Mouse (Mus musculus) stomach, postnatal 0 days (tissue): ENCODE measurements around the gene Gng8. TPM values are rescaled to one million over a fixed set of nuclear protein-coding genes. Genes with fewer than 3 reads are reported as not detected.

ENCODE experiments used
- ATAC-seq: fragments of 200-750 bp; cut with Nextera tagmentation; 2 replicates; pipeline ENCODE4 v1.8.0; 2017; ENCODE audit not compliant: low FRiP score, low TSS enrichment
- DNase-seq: peaks from one replicate; pipeline ENCODE4 v3.0.0-alpha.2; 2016; ENCODE audit warnings: low spot score
- H3K27ac ChIP-seq: fragments of 300-500 bp; sonication (generic); replicated peaks from 2 replicates; pipeline ENCODE4 v1.5.1; 2014; ENCODE audit warnings: mild to moderate bottlenecking, control low read depth
- H3K27me3 ChIP-seq: fragments of 300-500 bp; sonication (generic); 2 replicates; pipeline ENCODE4 v1.6.1; 2014; ENCODE audit warnings: low read length; ENCODE audit not compliant: control insufficient read depth, insufficient read depth
- H3K36me3 ChIP-seq: fragments of 300-500 bp; sonication (generic); 2 replicates; pipeline ENCODE4 v1.6.1; 2014; ENCODE audit warnings: low read length, mixed read lengths; ENCODE audit not compliant: control insufficient read depth, insufficient read depth
- H3K4me1 ChIP-seq: fragments of 300-500 bp; sonication (generic); replicated peaks from 2 replicates; pipeline ENCODE4 v1.6.1; 2014; ENCODE audit warnings: antibody characterized with exemption; ENCODE audit not compliant: control insufficient read depth, insufficient read depth
- H3K4me2 ChIP-seq: fragments of 300-500 bp; sonication (generic); replicated peaks from 2 replicates; pipeline ENCODE4 v1.6.1; 2014; ENCODE audit warnings: low read depth, mild to moderate bottlenecking, control low read depth, moderate library complexity
- H3K4me3 ChIP-seq: fragments of 300-500 bp; sonication (generic); 2 replicates; pipeline ENCODE4 v1.5.1; 2014; ENCODE audit warnings: low read depth, low read length, control low read depth
- H3K9ac ChIP-seq: fragments of 300-500 bp; sonication (generic); 2 replicates; pipeline ENCODE4 v1.6.1; 2014; ENCODE audit warnings: mild to moderate bottlenecking, low read length, control low read depth, mixed read lengths
- H3K9me3 ChIP-seq: fragments of 300-500 bp; sonication (generic); 2 replicates; pipeline ENCODE4 v1.6.1; 2016; ENCODE audit warnings: low read length; ENCODE audit not compliant: control insufficient read depth
- CTCF ChIP-seq: IDR thresholded peaks from 2 replicates; pipeline ENCODE4 v1.5.1; 2016; ENCODE audit warnings: antibody characterized with exemption, low read depth, mild to moderate bottlenecking, moderate library complexity
- EP300 ChIP-seq: optimal IDR thresholded peaks from 2 replicates; pipeline ENCODE3; 2016; ENCODE audit warnings: antibody characterized with exemption
- WGBS: fragments of 180-500 bp; shearing (Covaris S2); extraction: QIAGEN DNeasy Blood & Tissue Kit; methylation state at CpG from one replicate; pipeline ENCODE4 v1.1.7; 2014; 5-methylcytosine and 5-hydroxymethylcytosine counted together
- polyA plus RNA-seq: library from polyadenylated mRNA; unstranded; fragments of >200 nt; fragmentation: Nextera tagmentation; extraction: Ambion mirVana; gene quantifications from 2 replicates; pipeline ENCODE4 v1.2.1, GENCODE M21; 2015

Gng8 gene
- polyA plus RNA-seq, 1 experiment from 2014 or later, result 7.3 TPM

DNA sequence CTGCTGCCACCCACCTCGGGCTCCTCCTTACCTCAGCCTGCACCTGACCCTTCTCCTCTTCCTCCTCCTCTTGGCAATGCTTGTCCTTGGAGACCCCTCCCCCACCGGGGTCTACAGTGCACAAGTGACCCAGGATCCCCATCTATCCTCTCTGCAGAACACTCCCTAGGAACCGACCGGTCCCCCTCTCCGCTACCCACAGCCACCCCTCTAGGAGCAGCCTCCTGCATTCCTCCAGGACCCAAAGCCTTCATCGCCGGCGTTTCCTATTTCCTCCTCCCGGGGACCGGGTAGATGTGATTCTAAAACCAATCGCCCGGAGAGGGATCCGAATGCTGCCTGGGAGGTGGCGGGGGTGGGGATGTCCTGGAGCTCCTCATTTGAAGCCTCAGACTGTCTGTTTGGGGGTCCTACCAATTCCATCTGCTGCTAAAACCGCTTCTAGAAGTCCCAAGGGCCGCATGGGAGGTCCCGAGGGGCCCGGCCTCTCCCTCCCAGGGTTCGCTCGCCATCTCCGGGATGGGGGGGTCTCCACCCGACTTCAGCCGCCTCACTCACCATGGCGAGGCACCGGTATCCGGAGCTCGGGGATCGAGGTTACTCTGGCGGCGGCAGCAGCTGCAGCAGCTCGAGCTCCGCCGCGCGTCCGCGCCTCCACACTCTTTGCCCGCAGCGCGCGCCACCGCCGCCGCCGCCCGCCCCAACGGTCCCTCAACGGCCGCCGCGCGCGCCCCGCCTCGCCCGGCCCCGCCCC is 31.9 kb downstream of the Gng8 start:
- Histone ChIP-seq H3K9ac (peak overlapping the region; percentile 88), H3K36me3 (peaks cover 2% of the 10 kb centered on the region; the same call in 1 of the 2 replicates), H3K27ac (peak overlapping the region; percentile 89), H3K27me3 (no peaks in the 10 kb centered on the region), H3K4me2 (peak overlapping the region; percentile 93), H3K4me3 (peak overlapping the region; percentile 90), H3K9me3 (no peaks in the 10 kb centered on the region), H3K4me1 (peaks cover 18% of the 10 kb centered on the region)
- ATAC-seq (no peak), DNase-seq (peak; percentile 48)
- no peak for TF ChIP-seq EP300
- TF ChIP-seq CTCF, result no peak; the same call in 1 of the 2 replicates
- under 1% methylated on average over 56 of the region's 57 CpGs for WGBS

DNA sequence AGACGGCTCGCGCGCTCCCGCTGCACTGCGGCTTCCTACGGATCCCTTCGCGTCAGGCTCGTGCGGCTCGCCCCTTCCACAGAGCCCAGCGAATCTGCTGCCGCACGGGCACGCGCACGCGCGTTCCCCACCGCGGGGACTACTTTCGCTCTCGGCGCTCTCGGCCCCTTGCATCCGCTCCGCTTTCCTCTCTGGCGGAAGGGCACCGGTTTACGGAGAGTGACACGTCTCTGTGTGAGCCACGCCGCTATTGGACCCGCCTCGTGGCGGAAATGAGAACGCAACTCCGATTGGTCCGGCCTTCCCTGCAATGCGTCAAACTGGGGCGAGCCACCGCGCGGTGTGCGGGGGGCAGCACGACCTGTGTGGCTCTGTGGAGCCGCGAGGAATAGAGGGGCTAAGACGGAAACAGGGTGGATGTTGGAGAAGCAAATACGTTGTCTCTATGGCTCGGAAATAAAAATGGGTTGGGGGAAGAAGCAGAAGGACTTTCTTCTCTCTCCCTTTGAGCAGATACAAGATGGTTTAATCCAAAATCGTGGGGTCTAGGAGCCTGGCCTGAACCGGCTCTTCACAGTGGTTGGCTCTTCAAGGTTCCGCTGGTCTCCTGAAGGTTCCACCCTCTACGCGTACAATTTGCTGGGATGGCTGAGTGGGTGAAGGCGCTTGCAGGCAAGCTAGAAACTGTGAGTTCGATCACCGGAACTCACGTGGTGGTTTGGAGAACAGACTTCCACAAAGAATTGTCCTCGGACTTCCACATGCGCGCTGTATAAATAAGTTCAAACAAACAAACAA is 32.6 kb downstream of the Gng8 start, which contains the start of gene Calm3:
Gene Calm3 (minus strand): TSS at position 78 of the 798 bp plus-strand sequence.
- ATAC-seq (peak; percentile 93), DNase-seq (peak; percentile 99)
- peaks cover 18% of the 10 kb centered on the region for H3K4me1 ChIP-seq
- no peaks in the 10 kb centered on the region for H3K36me3 ChIP-seq
- peak; percentile 91 for TF ChIP-seq EP300
- peak; percentile 26 for TF ChIP-seq CTCF
- peak within 1 kb of the TSS; percentile 88 for H3K9ac ChIP-seq
- H3K27me3 ChIP-seq, result no peaks in the 10 kb centered on the region
- H3K4me3 ChIP-seq, result peak within 1 kb of the TSS; percentile 90
- WGBS, result 2% methylated on average over 62 of the region's 64 CpGs
- H3K4me2 ChIP-seq, result peak within 1 kb of the TSS; percentile 93
- H3K9me3 ChIP-seq, result no peaks in the 10 kb centered on the region
- H3K27ac ChIP-seq, result peak within 1 kb of the TSS; percentile 89

DNA sequence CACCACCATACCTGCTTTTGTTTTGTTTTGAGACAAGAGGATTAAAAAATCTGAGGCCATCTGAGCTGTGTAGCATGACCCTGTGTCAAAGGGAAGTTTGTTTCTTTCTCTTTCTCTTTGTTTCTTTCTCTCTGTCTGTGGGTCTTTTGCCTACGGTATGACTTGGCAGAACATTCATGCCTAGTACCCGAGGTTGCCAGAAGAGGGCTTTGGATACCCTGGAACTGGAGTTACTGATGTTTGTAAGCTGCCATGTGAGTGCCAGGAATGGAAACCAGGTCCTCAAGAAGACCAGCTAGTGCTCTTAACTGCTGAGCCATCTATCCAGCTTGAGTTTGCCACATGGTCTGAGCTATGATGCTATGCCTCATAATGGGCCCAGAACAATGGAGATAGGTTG is 36.8 kb downstream of the Gng8 start:
- no peak overlapping the region for H3K4me3 ChIP-seq
- no peak overlapping the region for H3K27ac ChIP-seq
- H3K36me3 ChIP-seq, result no peaks in the 10 kb centered on the region
- H3K9me3 ChIP-seq, result no peaks in the 10 kb centered on the region
- no peak overlapping the region for H3K4me2 ChIP-seq
- H3K27me3 ChIP-seq, result no peaks in the 10 kb centered on the region
- TF ChIP-seq EP300, result no peak
- peak; percentile 27 for TF ChIP-seq CTCF
- no peak for DNase-seq
- WGBS, result 33% methylated on average over 2 of the region's 2 CpGs
- no peak for ATAC-seq
- no peak overlapping the region for H3K9ac ChIP-seq
- no peaks in the 10 kb centered on the region for H3K4me1 ChIP-seq

DNA sequence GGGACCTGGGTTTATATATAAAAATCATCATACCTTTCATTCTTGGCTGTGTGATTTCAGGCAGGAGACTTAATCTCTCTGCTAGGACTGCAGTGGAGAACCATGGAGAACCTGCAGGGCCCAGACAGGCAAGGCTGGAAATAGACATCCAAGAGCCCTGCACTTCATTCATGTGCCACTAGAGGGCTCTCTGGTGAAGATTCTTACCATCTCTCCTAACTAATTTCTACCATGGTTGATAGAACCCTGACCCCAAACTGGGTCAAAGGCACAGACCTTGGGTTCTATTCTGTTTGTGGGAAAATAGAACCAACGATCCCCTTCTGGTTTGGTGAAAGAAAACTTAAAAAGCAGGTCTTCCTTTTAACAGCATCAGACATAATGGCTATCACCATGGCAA is 39.3 kb downstream of the Gng8 start:
- no peak overlapping the region for H3K27ac ChIP-seq
- no peaks in the 10 kb centered on the region for H3K9me3 ChIP-seq
- H3K4me3 ChIP-seq, result no peak overlapping the region
- no peak overlapping the region for H3K9ac ChIP-seq
- no peaks in the 10 kb centered on the region for H3K4me1 ChIP-seq
- ATAC-seq, result peak; percentile 27; the same call in 1 of the 2 replicates
- no peak for TF ChIP-seq EP300
- peak; percentile 81 for TF ChIP-seq CTCF
- no peak overlapping the region for H3K4me2 ChIP-seq
- WGBS, result 3% methylated on average over 1 of the region's 1 CpGs
- peak; percentile 64 for DNase-seq
- no peaks in the 10 kb centered on the region for H3K27me3 ChIP-seq
- no peaks in the 10 kb centered on the region for H3K36me3 ChIP-seq

DNA sequence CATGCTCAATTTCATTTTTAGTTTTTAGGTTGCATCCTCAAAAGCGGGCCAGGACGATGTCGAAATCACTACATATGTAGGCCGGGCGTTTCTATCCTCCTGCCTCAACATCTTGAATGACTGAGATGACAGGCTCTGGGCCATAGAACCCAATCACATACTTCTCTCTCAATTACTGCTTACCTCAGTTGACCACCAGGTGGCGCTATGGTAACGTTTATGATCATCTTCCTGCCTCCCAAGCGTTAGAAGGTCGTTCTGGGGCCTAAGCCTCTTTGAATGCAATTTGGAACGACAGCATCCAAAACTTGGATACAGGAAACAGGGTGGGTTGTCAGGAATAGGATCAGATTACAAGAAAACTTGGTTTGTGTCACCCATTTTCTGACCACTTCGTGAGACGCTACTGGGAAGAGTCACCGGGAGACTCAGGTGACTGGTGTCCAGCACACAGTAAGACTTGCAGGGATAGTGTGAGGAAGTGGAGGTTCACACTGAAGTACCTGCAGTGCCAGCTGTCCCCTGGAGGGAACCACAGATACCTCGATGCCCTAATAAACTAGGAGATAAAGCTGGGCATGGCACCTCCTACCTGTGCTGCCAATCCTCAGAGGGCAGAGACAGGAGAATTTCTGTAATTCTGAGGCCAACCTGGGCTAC is 40.5 kb downstream of the Gng8 start:
- no peak for TF ChIP-seq EP300
- peak; percentile 95 for TF ChIP-seq CTCF
- no peaks in the 10 kb centered on the region for H3K36me3 ChIP-seq
- WGBS, result 17% methylated on average over 14 of the region's 14 CpGs
- H3K4me2 ChIP-seq, result no peak overlapping the region
- no peak overlapping the region for H3K9ac ChIP-seq
- no peak overlapping the region for H3K4me3 ChIP-seq
- no peaks in the 10 kb centered on the region for H3K4me1 ChIP-seq
- ATAC-seq, result peak; percentile 51; the same call in 1 of the 2 replicates
- H3K27me3 ChIP-seq, result no peaks in the 10 kb centered on the region
- peak; percentile 80 for DNase-seq
- H3K27ac ChIP-seq, result no peak overlapping the region
- no peaks in the 10 kb centered on the region for H3K9me3 ChIP-seq
